Mouse (Mus musculus): ENCODE data around the gene Gm49336. TPM values are rescaled to one million over a fixed set of nuclear protein-coding genes. Genes with fewer than 3 reads are reported as not detected.

Gm49336 gene
- polyA plus RNA-seq, 1 experiment: 18.7 TPM

GRCm38 (mm10) chr14:60238551-60238950 is 12.8 kb downstream of the Gm49336 start:
- no peak for DNase-seq (ENCODE audit: low read depth)

GRCm38 (mm10) chr14:60219886-60220285 is 31.4 kb downstream of the Gm49336 start:
- DNase-seq (ENCODE audit: low read depth): no peak

GRCm38 (mm10) chr14:60217616-60218015 is 33.7 kb downstream of the Gm49336 start:
- DNase-seq (ENCODE audit: low read depth): no peak

GRCm38 (mm10) chr14:60216125-60216524 is 35.2 kb downstream of the Gm49336 start:
- DNase-seq (ENCODE audit: low read depth): no peak

- no peak for DNase-seq (ENCODE audit: low read depth)
These were observed 36.3 kb downstream of the Gm49336 start for GRCm38 (mm10) chr14:60215000-60215399.

GRCm38 (mm10) chr14:60214040-60214439 is 37.3 kb downstream of the Gm49336 start:
- DNase-seq (ENCODE audit: low read depth): no peak

GRCm38 (mm10) chr14:60209166-60209565 is 42.1 kb downstream of the Gm49336 start:
- DNase-seq (ENCODE audit: low read depth): no peak

GRCm38 (mm10) chr14:60204993-60205392 is 46.3 kb downstream of the Gm49336 start:
- DNase-seq (ENCODE audit: low read depth): no peak

- no peak for DNase-seq (ENCODE audit: low read depth)
These were observed 54.4 kb downstream of the Gm49336 start, which contains the start of gene Atp8a2 for GRCm38 (mm10) chr14:60196884-60197283. Gene Atp8a2, minus strand, starts transcription at chr14:60197179.

- DNase-seq (ENCODE audit: low read depth): no peak
These were observed 55.3 kb downstream of the Gm49336 start for GRCm38 (mm10) chr14:60195999-60196398.

- DNase-seq (ENCODE audit: low read depth): no peak
These were observed 56.7 kb downstream of the Gm49336 start for GRCm38 (mm10) chr14:60194606-60195005.

GRCm38 (mm10) chr14:60189771-60190170 is 61.5 kb downstream of the Gm49336 start:
- no peak for DNase-seq (ENCODE audit: low read depth)

- no peak for DNase-seq (ENCODE audit: low read depth)
These were observed 63.0 kb downstream of the Gm49336 start for GRCm38 (mm10) chr14:60188201-60188825.

- no peak for DNase-seq (ENCODE audit: low read depth)
These were observed 70.0 kb downstream of the Gm49336 start for GRCm38 (mm10) chr14:60181306-60181705.

- no peak for DNase-seq (ENCODE audit: low read depth)
These were observed 72.7 kb downstream of the Gm49336 start for GRCm38 (mm10) chr14:60178571-60178955.

GRCm38 (mm10) chr14:60177614-60178570 is 73.4 kb downstream of the Gm49336 start:
- no peak for DNase-seq (ENCODE audit: low read depth)

GRCm38 (mm10) chr14:60176891-60177613 is 74.3 kb downstream of the Gm49336 start:
- no peak for DNase-seq (ENCODE audit: low read depth)

GRCm38 (mm10) chr14:60176469-60176890 is 74.8 kb downstream of the Gm49336 start:
- DNase-seq (ENCODE audit: low read depth): no peak

GRCm38 (mm10) chr14:60172286-60173055 is 78.8 kb downstream of the Gm49336 start:
- no peak for DNase-seq (ENCODE audit: low read depth)

GRCm38 (mm10) chr14:60170845-60171610 is 80.3 kb downstream of the Gm49336 start:
- no peak for DNase-seq (ENCODE audit: low read depth)

- no peak for DNase-seq (ENCODE audit: low read depth)
These were observed 87.9 kb downstream of the Gm49336 start for GRCm38 (mm10) chr14:60163367-60163766.

All from gonadal fat pad, adult 2 months (tissue).